Mouse (Mus musculus): ENCODE results near the gene Gabpa. TPM values are rescaled to one million over a fixed set of nuclear protein-coding genes. Genes with fewer than 3 reads are reported as not detected.
A peak's percentile ranks its signal among the peaks of the same experiment; 100 is the strongest.

Gabpa gene
- total RNA-seq, 1 experiment, result 92.3 TPM

- DNase-seq (ENCODE audit: low read depth, low spot score), result no peak
- no peak for TF ChIP-seq MAFK (IDR thresholded peaks at IDR 0.05; ENCODE audit: insufficient read depth, low read depth, low read length)
- TF ChIP-seq CHD2 (IDR thresholded peaks at IDR 0.05; ENCODE audit: low read depth, low read length), result no peak
- TF ChIP-seq HCFC1 (IDR thresholded peaks at IDR 0.05; ENCODE audit: borderline replicate concordance, insufficient read depth, low read length), result no peak
- no peak for TF ChIP-seq ZNF384 (IDR thresholded peaks at IDR 0.05; ENCODE audit: low read depth, low read length)
- TF ChIP-seq ZC3H11A (IDR thresholded peaks at IDR 0.05; ENCODE audit: borderline replicate concordance, low read depth, low read length), result no peak
- in situ Hi-C loops (cut with MboI; ENCODE audit: low sequenced_read_pairs in 2 of 2, unreplicated experiment in 2 of 2), result no loop called here
- H3K9ac ChIP-seq (ENCODE audit: insufficient read depth, low read depth, low read length, poor library complexity, severe bottlenecking), result no peak overlapping the region
- H3K4me3 ChIP-seq (ENCODE audit: insufficient read depth in 1 of 2, low read depth in 1 of 2, low read length in 2 of 2, poor library complexity in 1 of 2, severe bottlenecking in 1 of 2), result no peak overlapping the region
- H3K36me3 ChIP-seq (ENCODE audit: control insufficient read depth, insufficient read depth, low read length, poor library complexity, severe bottlenecking), result no peaks in the 10 kb centered on the region
- H3K4me1 ChIP-seq (ENCODE audit: control insufficient read depth in 2 of 2, insufficient read depth in 2 of 2, low read length in 2 of 2, poor library complexity in 1 of 2), result no peaks in the 10 kb centered on the region
- no peaks in the 10 kb centered on the region for H3K9me3 ChIP-seq (ENCODE audit: control insufficient read depth, insufficient read depth, low read depth, low read length)
- no peak overlapping the region for H3K27ac ChIP-seq (ENCODE audit: insufficient read depth, low read depth, low read length, poor library complexity, severe bottlenecking)
These were observed 49.8 kb downstream of the Gabpa start for GRCm38 (mm10) chr16:84884572-84884971.

GRCm38 (mm10) chr16:84902995-84903394 lies 68.3 kb downstream of the Gabpa start:
- Histone ChIP-seq H3K27ac (ENCODE audit: insufficient read depth, low read depth, low read length, poor library complexity, severe bottlenecking) (no peak overlapping the region), H3K9ac (ENCODE audit: insufficient read depth, low read depth, low read length, poor library complexity, severe bottlenecking) (no peak overlapping the region), H3K4me1 (ENCODE audit: control insufficient read depth in 2 of 2, insufficient read depth in 2 of 2, low read length in 2 of 2, poor library complexity in 1 of 2) (no peaks in the 10 kb centered on the region), H3K36me3 (ENCODE audit: control insufficient read depth, insufficient read depth, low read length, poor library complexity, severe bottlenecking) (no peaks in the 10 kb centered on the region), H3K9me3 (ENCODE audit: control insufficient read depth, insufficient read depth, low read depth, low read length) (no peaks in the 10 kb centered on the region), H3K4me3 (ENCODE audit: insufficient read depth in 1 of 2, low read depth in 1 of 2, low read length in 2 of 2, poor library complexity in 1 of 2, severe bottlenecking in 1 of 2) (no peak overlapping the region)
- in situ Hi-C loops (cut with MboI; ENCODE audit: low sequenced_read_pairs in 2 of 2, unreplicated experiment in 2 of 2), result no loop called here
- DNase-seq (ENCODE audit: low read depth, low spot score), result no peak
- TF ChIP-seq ZC3H11A (IDR thresholded peaks at IDR 0.05; ENCODE audit: borderline replicate concordance, low read depth, low read length) (0 out of 2 replicates have a peak, but pooled peaks have one; percentile 4), MAFK (IDR thresholded peaks at IDR 0.05; ENCODE audit: insufficient read depth, low read depth, low read length) (no peak), HCFC1 (IDR thresholded peaks at IDR 0.05; ENCODE audit: borderline replicate concordance, insufficient read depth, low read length) (no peak)

GRCm38 (mm10) chr16:84911477-84912165 lies 76.9 kb downstream of the Gabpa start:
- H3K9me3 ChIP-seq (ENCODE audit: control insufficient read depth, insufficient read depth, low read depth, low read length), result no peaks in the 10 kb centered on the region
- no peak for DNase-seq (ENCODE audit: low read depth, low spot score)
- H3K36me3 ChIP-seq (ENCODE audit: control insufficient read depth, insufficient read depth, low read length, poor library complexity, severe bottlenecking), result no peaks in the 10 kb centered on the region
- TF ChIP-seq HCFC1 (IDR thresholded peaks at IDR 0.05; ENCODE audit: borderline replicate concordance, insufficient read depth, low read length) (no peak), CHD2 (IDR thresholded peaks at IDR 0.05; ENCODE audit: low read depth, low read length) (no peak), ZNF384 (IDR thresholded peaks at IDR 0.05; ENCODE audit: low read depth, low read length) (no peak), ZC3H11A (IDR thresholded peaks at IDR 0.05; ENCODE audit: borderline replicate concordance, low read depth, low read length) (no peak), MAFK (IDR thresholded peaks at IDR 0.05; ENCODE audit: insufficient read depth, low read depth, low read length) (no peak)
- no peak overlapping the region for H3K27ac ChIP-seq (ENCODE audit: insufficient read depth, low read depth, low read length, poor library complexity, severe bottlenecking)
- no peak overlapping the region for H3K9ac ChIP-seq (ENCODE audit: insufficient read depth, low read depth, low read length, poor library complexity, severe bottlenecking)
- H3K4me3 ChIP-seq (ENCODE audit: insufficient read depth in 1 of 2, low read depth in 1 of 2, low read length in 2 of 2, poor library complexity in 1 of 2, severe bottlenecking in 1 of 2), result no peak overlapping the region
- H3K4me1 ChIP-seq (ENCODE audit: control insufficient read depth in 2 of 2, insufficient read depth in 2 of 2, low read length in 2 of 2, poor library complexity in 1 of 2), result no peaks in the 10 kb centered on the region
- in situ Hi-C loops (cut with MboI; ENCODE audit: low sequenced_read_pairs in 2 of 2, unreplicated experiment in 2 of 2), result no loop called here

Other genes starting within 250 kb of the Gabpa start
- gene Mrpl39, start 99.2 kb upstream of the Gabpa start, total RNA-seq (2012; rRNA removed), result 56.4 and 66.3 TPM in 2 replicates
- 225 and 328 TPM in 2 replicates for gene Jam2, start 60.8 kb upstream of the Gabpa start, total RNA-seq (2012; rRNA removed)
- 85.7 and 149 TPM in 2 replicates for gene Atp5j, start 700 bp downstream of the Gabpa start, total RNA-seq (2012; rRNA removed)

Data from ES-E14 (cell line).